Mouse (Mus musculus): Measurements from ENCODE around the gene Ankmy1. TPM values are rescaled to one million over a fixed set of nuclear protein-coding genes. Genes with fewer than 3 reads are reported as not detected.

The Ankmy1 gene
- polyA plus RNA-seq (2012; ENCODE audit: low replicate concordance): 0.07 TPM in 1 of 2 replicates, not detected in the other

DNA sequence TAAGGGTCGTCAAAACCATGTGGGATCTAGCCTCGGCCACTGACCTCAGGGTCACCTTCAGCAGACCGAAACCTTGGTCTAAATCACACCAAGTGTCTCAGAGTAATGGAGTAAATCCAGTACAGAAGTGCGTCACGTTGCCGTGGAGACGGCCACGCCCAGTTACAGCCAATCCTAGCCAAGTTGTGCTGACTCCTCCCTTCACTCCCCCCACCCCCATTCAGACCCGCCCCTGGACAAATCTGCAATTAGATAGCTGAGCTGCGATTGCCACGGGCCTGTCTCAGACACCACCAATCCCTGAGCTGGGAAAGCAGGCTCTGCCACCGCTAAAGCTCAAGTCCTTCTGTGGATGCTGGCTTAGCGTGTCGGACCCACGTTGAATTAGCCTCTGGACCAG lies at the start of gene Ankmy1:
Gene Ankmy1 (minus strand): TSS at position 121 of the 400 bp plus-strand sequence.

DNA sequence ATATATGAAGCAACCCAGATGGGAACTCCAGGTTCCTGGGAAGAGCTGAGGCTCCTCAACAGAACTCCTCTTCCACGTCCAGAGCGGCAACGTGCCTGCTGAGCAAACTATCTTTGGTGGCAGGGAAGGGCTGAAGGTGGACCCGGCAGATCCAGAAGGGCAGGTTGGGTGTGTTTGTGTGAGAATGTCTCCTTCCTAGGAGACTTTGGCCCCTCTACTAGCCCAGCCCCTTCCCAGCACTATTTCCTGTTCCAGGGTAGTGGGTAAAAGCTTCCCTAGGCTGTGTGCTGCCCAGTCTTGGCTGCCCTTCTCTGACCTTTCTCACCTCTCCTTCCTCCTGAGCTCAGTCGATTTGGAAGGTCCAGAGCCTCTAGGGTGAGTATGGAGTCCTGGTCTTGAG lies 47.9 kb upstream of the Ankmy1 start, which contains the start of gene Gpr35:
Gene Gpr35 (plus strand): TSS at position 259 of the 400 bp plus-strand sequence.

GRCm38 (mm10) chr1:92934182-92934827 lies 31.6 kb upstream of the Ankmy1 start, which contains the start of gene Capn10:
TSS of gene Capn10 (plus strand) at chr1:92934376.

DNA sequence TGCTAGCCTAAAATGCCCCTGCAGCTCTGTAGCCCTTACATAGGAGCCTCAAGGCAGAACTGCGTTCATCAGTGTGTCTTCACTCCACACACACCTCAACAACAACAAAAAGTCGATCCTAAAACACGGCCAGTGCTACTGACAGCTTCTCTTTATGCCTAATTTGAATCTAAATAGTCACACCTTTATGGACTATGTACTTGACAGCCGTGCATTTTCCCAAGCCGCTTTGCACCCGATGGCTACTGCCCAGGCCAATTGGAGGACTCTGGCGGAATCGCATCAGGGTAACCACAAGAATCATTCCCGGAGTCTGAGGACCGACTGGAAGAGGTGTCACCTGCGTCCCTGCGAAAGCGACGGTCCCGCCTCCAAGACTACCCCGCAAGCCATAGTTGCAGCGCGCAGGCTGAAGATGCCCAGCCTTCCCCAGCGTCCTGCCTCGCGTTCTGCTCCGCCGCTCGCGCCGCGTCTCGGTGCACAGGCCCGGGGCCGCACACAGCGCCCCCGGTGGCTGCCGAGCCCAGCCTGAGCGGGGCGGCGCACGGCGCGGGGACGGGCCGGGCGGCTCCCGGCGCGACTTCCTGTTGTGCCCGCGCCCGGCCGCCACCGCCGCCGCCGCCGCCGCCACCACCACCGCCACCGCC lies 7.7 kb upstream of the Ankmy1 start, which contains the start of gene Rnpepl1:
Gene Rnpepl1 (plus strand): TSS at position 545 of the 647 bp plus-strand sequence.

DNA sequence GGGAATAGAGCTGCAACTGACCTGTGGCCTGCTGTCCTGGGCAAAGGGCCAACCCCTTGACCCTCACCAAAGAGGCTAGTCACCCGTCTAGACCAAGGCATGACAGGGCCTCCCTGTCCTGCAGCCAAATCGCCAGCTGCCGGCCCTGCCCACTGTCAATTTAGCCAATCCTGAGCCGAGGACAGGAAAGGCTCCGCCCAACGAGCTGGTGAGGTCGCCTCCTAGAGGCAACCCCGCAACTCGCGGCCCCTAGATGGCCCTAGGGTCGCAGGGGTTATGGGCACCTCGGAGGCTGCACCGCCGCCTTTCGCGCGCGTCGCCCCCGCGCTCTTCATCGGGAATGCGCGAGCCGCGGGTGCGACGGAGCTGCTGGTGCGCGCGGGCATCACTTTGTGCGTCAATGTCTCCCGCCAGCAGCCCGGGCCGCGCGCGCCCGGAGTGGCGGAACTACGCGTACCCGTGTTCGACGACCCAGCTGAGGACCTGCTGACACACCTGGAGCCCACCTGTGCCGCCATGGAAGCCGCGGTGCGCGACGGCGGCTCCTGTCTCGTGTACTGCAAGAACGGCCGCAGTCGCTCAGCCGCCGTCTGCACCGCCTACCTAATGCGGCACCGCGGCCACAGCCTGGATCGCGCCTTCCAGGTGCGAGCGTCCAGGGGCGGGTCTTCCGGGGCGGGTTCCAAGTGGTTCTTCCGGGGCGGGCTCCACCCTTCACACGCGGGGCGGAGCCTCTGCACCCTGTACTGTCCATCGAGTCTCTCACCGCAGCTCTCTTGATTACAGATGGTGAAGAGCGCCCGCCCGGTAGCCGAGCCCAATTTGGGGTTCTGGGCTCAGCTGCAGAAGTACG lies 4.3 kb upstream of the Ankmy1 start, which contains the start of gene Dusp28:
Gene Dusp28 (plus strand): TSS at position 203 of the 853 bp plus-strand sequence.

GRCm38 (mm10) chr1:92831188-92832001 lies 71.3 kb downstream of the Ankmy1 start, which contains the start of gene Gpc1:
TSS of gene Gpc1 (plus strand) at chr1:92831645.

Other genes starting within 250 kb of the Ankmy1 start
- 3.7 and 4.1 TPM in 2 replicates for gene Gpc1, start 71.3 kb downstream of the Ankmy1 start, polyA plus RNA-seq (2012; ENCODE audit: low replicate concordance)
- 6.7 and 13.6 TPM in 2 replicates for gene Dusp28, start 4.1 kb upstream of the Ankmy1 start, polyA plus RNA-seq (2012; ENCODE audit: low replicate concordance)
- 177 and 193 TPM in 2 replicates for gene Rnpepl1, start 7.9 kb upstream of the Ankmy1 start, polyA plus RNA-seq (2012; ENCODE audit: low replicate concordance)
- 20.1 and 32.2 TPM in 2 replicates for gene Capn10, start 31.5 kb upstream of the Ankmy1 start, polyA plus RNA-seq (2012; ENCODE audit: low replicate concordance)
- gene Gpr35, start 48.0 kb upstream of the Ankmy1 start, polyA plus RNA-seq (2012; ENCODE audit: low replicate concordance): 1.0 and 2.8 TPM in 2 replicates
- gene Aqp12, start 103.4 kb upstream of the Ankmy1 start, polyA plus RNA-seq (2012; ENCODE audit: low replicate concordance): 0.16 TPM in 1 of 2 replicates, not detected in the other
- gene Kif1a, start 199.0 kb upstream of the Ankmy1 start, polyA plus RNA-seq (2012; ENCODE audit: low replicate concordance): 0.28 and 0.50 TPM in 2 replicates
- gene Agxt, start 232.3 kb upstream of the Ankmy1 start, polyA plus RNA-seq (2012; ENCODE audit: low replicate concordance): not detected in 2 replicates

Data from leukemia stem cell, adult 10-12 weeks (primary cell).